Mouse (Mus musculus): ENCODE results near the gene Phyh. TPM values are rescaled to one million over a fixed set of nuclear protein-coding genes. Genes with fewer than 3 reads are reported as not detected.
A peak's percentile ranks its signal among the peaks of the same experiment; 100 is the strongest.
"Not testable (repeated sequence)": the region's sequence is repeated elsewhere in the genome, so short reads cannot be mapped to it uniquely, and the experiment has no call there.

Phyh gene
- polyA plus RNA-seq, 1 experiment from 2014 or later: 68.4 TPM

DNA sequence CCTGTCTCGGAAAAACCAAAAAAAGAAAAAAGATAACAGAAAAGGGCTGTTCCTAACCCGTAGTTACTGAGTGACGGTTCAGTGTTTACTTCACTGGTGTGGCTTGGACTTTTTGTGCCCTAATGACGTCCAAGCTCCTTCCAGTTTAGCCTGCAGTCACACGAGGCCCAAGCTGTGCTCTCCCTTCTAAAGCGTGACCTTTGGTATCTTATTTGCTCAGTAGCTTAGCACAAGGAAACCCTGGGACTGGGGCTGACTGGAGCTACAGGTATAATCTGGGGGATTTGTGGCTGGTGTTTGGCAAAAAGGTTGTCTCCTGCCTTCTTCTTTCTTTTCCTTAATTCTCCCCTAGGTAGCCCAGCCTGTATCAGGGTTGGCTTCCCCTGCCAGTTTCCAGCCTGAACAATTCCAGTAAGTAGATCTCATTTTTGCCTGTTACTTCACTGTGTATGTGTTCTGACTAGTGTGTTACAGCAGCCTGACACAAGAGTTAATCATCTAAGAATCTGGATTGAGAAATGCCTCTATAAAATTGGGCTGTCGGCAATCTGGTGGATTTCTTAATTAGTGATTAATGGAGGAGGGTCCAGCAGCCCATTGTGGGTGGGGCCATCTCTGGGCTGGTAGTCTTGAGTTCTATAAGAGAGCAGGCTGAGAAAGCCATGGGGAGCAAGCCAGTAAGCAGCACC, 3.8 kb downstream of the Phyh start:
- peaks cover 5% of the 10 kb centered on the region for H3K4me1 ChIP-seq
- H3K27me3 ChIP-seq (replicated peaks): no peaks in the 10 kb centered on the region
- no peak overlapping the region for H3K9ac ChIP-seq
- ATAC-seq (ENCODE audit: insufficient read depth, low FRiP score, low read depth): peak; percentile 80
- no peak overlapping the region for H3K4me3 ChIP-seq (replicated peaks)
- WGBS: 40% methylated on average over 7 of the region's 7 CpGs
- no peaks in the 10 kb centered on the region for H3K9me3 ChIP-seq
- no peak overlapping the region for H3K4me2 ChIP-seq
- no peaks in the 10 kb centered on the region for H3K36me3 ChIP-seq
- H3K27ac ChIP-seq: peak overlapping the region; percentile 60; the same call in 1 of the 2 replicates

DNA sequence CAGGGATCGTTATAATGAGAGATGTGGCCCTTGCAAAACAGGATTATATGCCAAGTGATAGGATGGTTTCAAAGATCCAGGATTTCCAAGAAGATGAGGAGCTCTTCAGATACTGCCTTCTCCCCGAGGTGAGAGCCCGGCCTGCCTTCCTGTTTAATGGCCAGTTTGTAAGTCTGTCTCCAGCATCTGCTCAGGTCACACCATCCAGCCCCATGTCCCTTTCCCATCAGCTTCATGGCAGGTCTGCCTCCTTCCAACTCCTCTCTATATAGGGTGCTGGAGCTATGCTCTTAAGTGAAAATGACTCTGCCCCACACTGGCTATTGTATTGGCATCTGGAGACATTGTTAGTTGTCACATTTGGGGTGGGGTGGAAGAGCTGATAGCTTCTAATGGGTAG, 8.6 kb downstream of the Phyh start:
- 81% methylated on average over 3 of the region's 3 CpGs for WGBS

DNA sequence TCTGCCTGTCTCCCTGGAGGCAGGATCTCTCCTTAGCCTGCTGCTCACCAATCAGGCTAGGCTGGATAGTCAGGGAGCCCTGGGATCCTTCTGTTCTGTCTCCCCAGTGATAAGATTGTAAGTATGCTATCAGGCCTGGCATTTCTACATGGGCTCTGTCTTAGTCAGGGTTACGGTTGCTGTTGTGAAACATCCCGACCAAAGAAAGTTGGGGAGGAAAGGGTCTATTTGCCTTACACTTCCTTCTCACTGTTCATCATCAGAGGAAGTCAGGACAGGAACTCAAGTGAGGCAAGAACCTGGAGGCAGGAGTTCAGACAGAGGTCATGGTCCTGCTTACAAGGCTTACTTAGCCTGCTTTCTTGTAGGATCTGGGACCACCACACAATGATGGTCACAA, 10.4 kb downstream of the Phyh start:
- Histone ChIP-seq H3K27ac (no peak overlapping the region), H3K4me2 (no peak overlapping the region), H3K36me3 (0 out of 2 replicates have a peak, but pooled peaks cover 8% of the 10 kb centered on the region), H3K4me1 (no peaks in the 10 kb centered on the region), H3K9me3 (no peaks in the 10 kb centered on the region), H3K9ac (no peak overlapping the region), H3K27me3 (replicated peaks) (no peaks in the 10 kb centered on the region), H3K4me3 (replicated peaks) (no peak overlapping the region)
- no peak for ATAC-seq (ENCODE audit: insufficient read depth, low FRiP score, low read depth)
- 69% methylated on average over 2 of the region's 2 CpGs for WGBS

More for the DNA sequence above, 8.6 kb downstream of the Phyh start:
- no peak for ATAC-seq (ENCODE audit: insufficient read depth, low FRiP score, low read depth)
- no peaks in the 10 kb centered on the region for H3K9me3 ChIP-seq
- H3K4me2 ChIP-seq: no peak overlapping the region
- no peaks in the 10 kb centered on the region for H3K27me3 ChIP-seq (replicated peaks)
- H3K27ac ChIP-seq: no peak overlapping the region
- H3K36me3 ChIP-seq: 0 out of 2 replicates have a peak, but pooled peaks cover 8% of the 10 kb centered on the region
- H3K4me1 ChIP-seq: no peaks in the 10 kb centered on the region
- no peak overlapping the region for H3K4me3 ChIP-seq (replicated peaks)
- no peak overlapping the region for H3K9ac ChIP-seq

DNA sequence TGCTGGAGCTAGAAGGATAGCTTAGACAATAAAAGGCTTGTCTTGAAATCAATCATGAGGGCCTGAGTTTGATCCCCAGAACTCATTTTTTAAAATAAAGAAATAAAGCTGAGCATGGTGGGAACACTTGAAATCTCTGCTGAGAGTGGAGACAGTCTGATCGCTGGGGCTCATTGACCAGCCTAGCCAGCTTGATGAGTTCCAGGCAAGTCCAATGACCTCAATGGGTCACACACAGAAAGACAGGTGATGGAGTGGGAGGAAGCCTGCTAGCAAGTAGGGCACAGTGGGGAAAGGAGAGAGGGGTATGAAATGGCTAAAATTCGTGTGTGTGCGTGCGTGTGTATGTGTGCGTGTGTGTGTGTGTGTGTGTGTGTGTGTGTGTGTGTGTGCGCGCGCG, 15.7 kb downstream of the Phyh start:
- H3K27me3 ChIP-seq (replicated peaks): no peaks in the 10 kb centered on the region
- H3K4me1 ChIP-seq: no peaks in the 10 kb centered on the region
- H3K4me2 ChIP-seq: no peak overlapping the region
- no peaks in the 10 kb centered on the region for H3K9me3 ChIP-seq
- peaks cover 24% of the 10 kb centered on the region for H3K36me3 ChIP-seq
- H3K27ac ChIP-seq: no peak overlapping the region
- no peak overlapping the region for H3K4me3 ChIP-seq (replicated peaks)
- 91% methylated on average over 9 of the region's 9 CpGs for WGBS
- ATAC-seq (ENCODE audit: insufficient read depth, low FRiP score, low read depth): no peak
- no peak overlapping the region for H3K9ac ChIP-seq

DNA sequence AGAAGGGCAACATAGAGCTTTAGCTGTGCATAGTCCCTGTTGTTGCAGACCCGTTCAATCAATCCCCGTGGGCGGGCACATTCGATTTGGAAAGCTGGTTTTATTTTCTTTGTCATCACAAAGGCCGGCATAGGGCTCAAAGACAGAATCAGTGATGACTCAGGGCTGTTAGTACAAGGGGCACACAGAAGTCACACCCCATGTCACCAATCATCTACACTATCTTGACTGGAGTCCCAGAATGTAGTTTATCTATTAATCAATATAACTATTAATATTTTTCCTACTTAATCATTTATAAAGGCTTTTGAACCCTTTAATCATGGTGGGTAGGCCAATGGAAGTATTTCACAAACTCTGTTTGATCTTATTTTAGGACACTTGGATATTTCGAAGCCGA, 19.1 kb downstream of the Phyh start:
- 85% methylated on average over 7 of the region's 7 CpGs for WGBS
- H3K4me3 ChIP-seq (replicated peaks): no peak overlapping the region
- no peaks in the 10 kb centered on the region for H3K27me3 ChIP-seq (replicated peaks)
- no peak overlapping the region for H3K4me2 ChIP-seq
- H3K36me3 ChIP-seq: peaks cover 16% of the 10 kb centered on the region
- no peak overlapping the region for H3K9ac ChIP-seq
- ATAC-seq (ENCODE audit: insufficient read depth, low FRiP score, low read depth): no peak
- H3K4me1 ChIP-seq: no peaks in the 10 kb centered on the region
- H3K9me3 ChIP-seq: no peaks in the 10 kb centered on the region
- H3K27ac ChIP-seq: no peak overlapping the region

DNA sequence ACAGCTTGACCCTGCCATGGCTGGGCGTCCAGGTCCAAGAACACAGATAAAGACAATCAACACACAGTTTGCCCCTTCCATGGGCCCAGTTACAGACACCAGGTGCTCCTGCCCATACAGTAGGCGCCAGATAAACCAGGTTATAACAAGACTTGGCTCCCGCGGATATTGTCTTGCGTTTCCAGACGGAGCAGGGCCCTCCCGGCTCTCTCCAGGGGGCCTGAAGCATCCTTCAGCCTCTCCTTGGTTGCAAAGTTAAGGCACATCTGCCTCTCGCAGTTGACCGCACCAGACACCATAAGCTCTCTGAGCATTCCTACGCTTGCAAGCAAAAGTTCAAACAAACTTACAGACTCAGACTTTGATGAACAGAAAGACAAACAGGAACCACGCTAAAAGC, 22.0 kb downstream of the Phyh start:
- Histone ChIP-seq H3K9ac (no peak overlapping the region), H3K9me3 (no peaks in the 10 kb centered on the region), H3K36me3 (peaks cover 15% of the 10 kb centered on the region), H3K4me3 (replicated peaks) (no peak overlapping the region), H3K4me1 (no peaks in the 10 kb centered on the region), H3K27me3 (replicated peaks) (no peaks in the 10 kb centered on the region), H3K27ac (no peak overlapping the region), H3K4me2 (no peak overlapping the region)
- 91% methylated on average over 11 of the region's 11 CpGs for WGBS
- ATAC-seq (ENCODE audit: insufficient read depth, low FRiP score, low read depth): no peak

DNA sequence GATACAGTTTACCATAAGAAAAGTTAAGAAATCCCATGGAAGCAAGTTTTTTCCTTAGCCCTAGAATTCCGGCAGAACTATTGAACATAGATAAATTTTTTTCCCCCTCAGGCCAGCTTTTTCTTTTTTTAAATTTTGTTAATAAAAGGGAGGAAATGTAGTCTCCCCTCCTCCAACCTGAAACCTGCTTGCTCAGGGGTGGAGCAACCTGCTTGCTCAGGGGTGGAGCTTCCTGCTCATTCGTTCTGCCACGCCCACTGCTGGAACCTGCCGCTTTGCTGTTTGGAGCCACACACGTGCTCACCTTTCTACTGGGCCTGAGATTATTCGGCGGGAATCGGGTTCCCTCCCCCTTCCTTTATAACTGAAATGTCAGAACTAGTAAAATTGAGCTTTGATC, 30.9 kb downstream of the Phyh start:
- not testable (repeated sequence) for H3K4me2 ChIP-seq; H3K27ac ChIP-seq; H3K9ac ChIP-seq; H3K27me3 ChIP-seq (replicated peaks); ATAC-seq (ENCODE audit: insufficient read depth, low FRiP score, low read depth); H3K9me3 ChIP-seq; H3K4me3 ChIP-seq (replicated peaks); H3K4me1 ChIP-seq; H3K36me3 ChIP-seq
- WGBS: 83% methylated on average over 8 of the region's 8 CpGs

DNA sequence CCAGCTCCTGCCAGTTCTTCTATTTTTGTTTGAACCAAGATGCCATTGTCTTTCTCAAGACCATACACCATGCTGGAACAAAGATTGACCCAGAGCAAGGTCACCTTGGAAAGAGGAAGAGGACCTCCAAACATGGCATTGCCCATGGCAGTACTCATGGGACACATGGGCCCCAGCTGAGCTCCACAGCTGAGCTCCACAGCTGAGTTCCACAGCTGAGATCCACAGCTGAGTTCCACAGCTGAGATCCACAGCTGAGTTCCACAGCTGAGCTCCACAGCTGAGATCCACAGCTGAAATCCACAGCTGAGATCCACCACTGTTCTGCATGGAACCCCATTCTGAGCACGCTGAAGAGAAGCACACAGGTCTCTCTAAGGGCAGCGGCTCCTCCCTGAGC, 32.2 kb downstream of the Phyh start:
- H3K4me3 ChIP-seq (replicated peaks): no peak overlapping the region
- H3K27me3 ChIP-seq (replicated peaks): no peaks in the 10 kb centered on the region
- H3K9ac ChIP-seq: no peak overlapping the region
- no peaks in the 10 kb centered on the region for H3K4me1 ChIP-seq
- no peaks in the 10 kb centered on the region for H3K9me3 ChIP-seq
- H3K27ac ChIP-seq: no peak overlapping the region
- no peak overlapping the region for H3K4me2 ChIP-seq
- H3K36me3 ChIP-seq: no peaks in the 10 kb centered on the region
- no peak for ATAC-seq (ENCODE audit: insufficient read depth, low FRiP score, low read depth)
- 86% methylated on average over 2 of the region's 2 CpGs for WGBS

DNA sequence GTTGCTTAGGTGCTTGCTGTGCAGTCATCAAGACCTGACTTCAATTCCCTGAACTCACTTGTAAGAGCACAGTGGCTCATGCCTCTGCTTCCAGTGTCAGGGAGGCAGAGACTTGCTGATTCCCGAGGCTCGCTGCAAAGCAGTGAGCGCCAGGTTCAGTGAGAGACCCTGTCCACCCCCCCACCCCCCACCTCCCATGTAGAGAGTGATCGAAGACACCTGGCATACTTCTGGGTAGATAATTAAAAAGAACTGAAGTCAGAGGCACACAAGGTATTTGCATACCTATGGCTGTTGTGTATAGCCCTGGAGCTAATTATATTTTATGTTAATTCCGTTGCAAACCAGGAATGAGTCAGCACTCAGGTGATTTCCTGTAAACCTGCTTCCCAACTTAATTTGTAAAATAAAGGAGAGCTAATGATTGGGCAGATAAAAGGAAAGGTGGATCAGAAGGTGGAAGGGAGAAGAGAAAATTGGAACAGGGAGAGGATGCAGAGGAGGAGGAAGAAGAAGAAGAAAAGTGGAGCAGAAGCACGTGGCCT, 35.5 kb downstream of the Phyh start:
- no peaks in the 10 kb centered on the region for H3K4me1 ChIP-seq
- 79% methylated on average over 6 of the region's 6 CpGs for WGBS
- H3K27me3 ChIP-seq (replicated peaks): no peaks in the 10 kb centered on the region
- H3K9me3 ChIP-seq: no peaks in the 10 kb centered on the region
- no peak overlapping the region for H3K27ac ChIP-seq
- no peak overlapping the region for H3K4me2 ChIP-seq
- no peak overlapping the region for H3K4me3 ChIP-seq (replicated peaks)
- H3K36me3 ChIP-seq: no peaks in the 10 kb centered on the region
- ATAC-seq (ENCODE audit: insufficient read depth, low FRiP score, low read depth): no peak
- H3K9ac ChIP-seq: no peak overlapping the region

DNA sequence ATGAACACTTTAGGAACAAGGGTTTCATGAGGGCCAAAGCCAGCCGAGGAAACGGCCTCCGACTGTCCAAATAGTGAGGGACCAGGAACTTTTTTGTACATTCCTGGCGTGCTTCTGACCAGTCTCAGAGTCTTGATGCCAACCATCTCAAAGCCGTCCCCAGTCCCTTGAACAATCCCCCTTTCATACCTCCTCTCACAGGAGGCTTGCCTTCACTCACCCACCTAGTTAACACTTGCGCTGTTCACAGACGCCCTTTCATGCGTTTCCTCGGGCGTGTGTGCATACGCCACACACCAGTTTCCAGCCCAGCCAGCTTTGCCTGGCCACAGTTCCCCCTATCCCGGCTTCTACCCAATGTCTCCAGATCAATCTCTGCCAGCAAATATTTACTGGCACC, 39.2 kb downstream of the Phyh start:
- H3K4me1 ChIP-seq: no peaks in the 10 kb centered on the region
- H3K9ac ChIP-seq: no peak overlapping the region
- no peaks in the 10 kb centered on the region for H3K27me3 ChIP-seq (replicated peaks)
- no peaks in the 10 kb centered on the region for H3K9me3 ChIP-seq
- no peak overlapping the region for H3K4me2 ChIP-seq
- H3K4me3 ChIP-seq (replicated peaks): no peak overlapping the region
- WGBS: 81% methylated on average over 12 of the region's 12 CpGs
- no peak overlapping the region for H3K27ac ChIP-seq
- no peaks in the 10 kb centered on the region for H3K36me3 ChIP-seq
- ATAC-seq (ENCODE audit: insufficient read depth, low FRiP score, low read depth): no peak

DNA sequence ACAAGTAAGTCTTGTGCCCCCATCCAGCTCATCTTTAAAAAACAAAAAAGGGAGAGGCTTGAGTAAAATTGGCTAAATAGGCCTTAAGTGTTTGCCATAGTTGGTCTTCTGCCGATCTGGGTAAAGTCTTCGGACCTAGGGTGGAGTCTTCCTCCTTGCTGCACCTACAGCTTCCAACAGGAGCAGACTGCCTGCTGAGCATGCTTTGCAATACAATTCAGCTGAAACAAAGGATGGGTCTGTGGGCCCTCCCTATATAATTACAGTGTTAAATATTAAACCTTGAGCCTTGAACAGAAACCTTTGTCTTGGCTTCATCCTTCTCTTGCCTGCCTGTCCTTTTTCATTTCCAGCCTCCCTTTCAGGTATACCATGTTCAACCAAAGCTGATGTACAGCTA, 49.0 kb downstream of the Phyh start:
- no peak for ATAC-seq (ENCODE audit: insufficient read depth, low FRiP score, low read depth)
- Histone ChIP-seq H3K4me3 (replicated peaks) (no peak overlapping the region), H3K27ac (no peak overlapping the region), H3K27me3 (replicated peaks) (no peaks in the 10 kb centered on the region), H3K4me2 (no peak overlapping the region), H3K9me3 (no peaks in the 10 kb centered on the region), H3K4me1 (no peaks in the 10 kb centered on the region), H3K9ac (no peak overlapping the region), H3K36me3 (no peaks in the 10 kb centered on the region)
- WGBS: 95% methylated on average over 2 of the region's 2 CpGs

DNA sequence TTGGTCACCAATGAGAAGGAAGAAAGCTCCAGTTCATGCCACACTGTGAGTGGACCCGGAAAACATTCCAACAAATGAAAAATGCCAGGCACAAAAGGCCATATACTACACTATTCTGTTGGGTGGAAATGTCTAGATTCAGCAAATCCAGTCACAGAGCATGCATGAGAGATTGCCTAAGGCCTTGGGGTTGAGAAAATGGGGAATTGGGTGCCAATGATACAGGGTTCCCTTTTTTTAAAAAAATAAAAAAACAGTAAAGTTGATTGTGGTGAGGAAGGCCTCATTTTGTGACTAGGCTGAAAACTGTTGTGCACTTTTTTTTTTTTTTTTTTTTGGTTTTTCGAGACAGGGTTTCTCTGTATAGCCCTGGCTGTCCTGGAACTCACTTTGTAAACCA, 50.3 kb downstream of the Phyh start:
- H3K9ac ChIP-seq: no peak overlapping the region
- no peak overlapping the region for H3K4me2 ChIP-seq
- no peak overlapping the region for H3K4me3 ChIP-seq (replicated peaks)
- no peak for ATAC-seq (ENCODE audit: insufficient read depth, low FRiP score, low read depth)
- no peaks in the 10 kb centered on the region for H3K4me1 ChIP-seq
- WGBS: 82% methylated on average over 2 of the region's 2 CpGs
- no peaks in the 10 kb centered on the region for H3K36me3 ChIP-seq
- no peak overlapping the region for H3K27ac ChIP-seq
- H3K27me3 ChIP-seq (replicated peaks): no peaks in the 10 kb centered on the region
- H3K9me3 ChIP-seq: no peaks in the 10 kb centered on the region

DNA sequence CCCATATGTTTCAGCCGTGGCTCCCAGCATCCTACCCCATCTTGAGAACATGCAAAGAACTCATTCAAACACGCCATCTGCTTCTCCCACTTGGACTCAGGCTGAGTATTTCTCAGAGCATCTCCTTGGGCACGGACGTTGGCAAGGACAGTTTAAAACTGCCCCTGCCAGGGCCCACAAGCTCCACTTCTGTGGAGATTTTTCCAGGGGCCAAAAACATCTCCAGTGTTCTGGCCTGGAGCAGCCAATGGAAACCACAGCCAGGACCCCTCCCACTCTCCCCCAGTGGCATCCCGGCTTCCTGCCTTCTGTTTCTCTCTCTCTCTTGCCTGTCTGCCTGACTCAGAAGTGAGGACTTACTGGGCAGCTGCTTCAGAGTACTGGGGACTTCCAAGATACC, 57.0 kb downstream of the Phyh start, which contains the start of gene Ucma:
Gene Ucma (plus strand): TSS at position 316 of the 400 bp plus-strand sequence.
- no peaks in the 10 kb centered on the region for H3K27me3 ChIP-seq (replicated peaks)
- no peak within 1 kb of the TSS for H3K27ac ChIP-seq
- no peak for ATAC-seq (ENCODE audit: insufficient read depth, low FRiP score, low read depth)
- no peak within 1 kb of the TSS for H3K9ac ChIP-seq
- no peaks in the 10 kb centered on the region for H3K4me1 ChIP-seq
- no peak within 1 kb of the TSS for H3K4me3 ChIP-seq (replicated peaks)
- WGBS: 68% methylated on average over 5 of the region's 5 CpGs
- no peaks in the 10 kb centered on the region for H3K36me3 ChIP-seq
- H3K9me3 ChIP-seq: no peaks in the 10 kb centered on the region
- H3K4me2 ChIP-seq: no peak within 1 kb of the TSS
